Mouse (Mus musculus) adrenal gland (tissue): Measurements from ENCODE around the gene Cnnm3.

Experiments
- intact Hi-C: fragments of 180-260 bp; cut with DNase I; formaldehyde crosslinking; loops from one replicate; pipeline ENCODE4 v1.15.1; 2025
- long read RNA-seq, 2 experiments: library from polyadenylated mRNA; unstranded; transcript quantifications; one replicate each; pipeline ENCODE4 v2.0.0; 2020; ENCODE audit warnings: borderline replicate concordance in 1 of 2; ENCODE audit not compliant: insufficient replicate concordance in 1 of 2

Gene Cnnm3
- long read RNA-seq, experiment 1, partial matches to known transcripts: 0 of 2 reads
- long read RNA-seq, experiment 1, other reads (novel, unspliced or antisense): 2 of 2 reads
- long read RNA-seq, experiment 2, partial matches to known transcripts: 0 of 3 reads
- long read RNA-seq, experiment 2, other reads (novel, unspliced or antisense): 2 of 3 reads

GRCm38 (mm10) chr1:36511289-36512021 is at the start of gene Cnnm3:
Gene Cnnm3 (plus strand): TSS chr1:36511867.
- intact Hi-C loops: loop anchor here (2.0 kb wide), 1 partner anchor 27 kb away; the partner anchor contains the start of gene Gm42417

- intact Hi-C loops: no loop called here
Measured at GRCm38 (mm10) chr1:36465641-36466160, 46.0 kb upstream of the Cnnm3 start.

GRCm38 (mm10) chr1:36467446-36467845 is 44.2 kb upstream of the Cnnm3 start:
- intact Hi-C loops: no loop called here

GRCm38 (mm10) chr1:36469811-36470444 is 41.7 kb upstream of the Cnnm3 start:
- intact Hi-C loops: loop anchor here (10.0 kb wide), 1 partner anchor 105 kb away; the partner anchor contains the start of gene Kansl3

- intact Hi-C loops: loop anchor here (10.0 kb wide), 1 partner anchor 107 kb away; the partner anchor contains the start of gene Kansl3
Measured at GRCm38 (mm10) chr1:36471181-36472105, 40.2 kb upstream of the Cnnm3 start, which contains the start of gene Cnnm4. Gene Cnnm4 (plus strand): TSS chr1:36471620.

GRCm38 (mm10) chr1:36472106-36472440 is 39.6 kb upstream of the Cnnm3 start:
- intact Hi-C loops: loop anchor here (10.0 kb wide), 1 partner anchor 107 kb away; the partner anchor contains the start of gene Kansl3

- intact Hi-C loops: loop anchor here (10.0 kb wide), 1 partner anchor 108 kb away; the partner anchor contains the start of gene Kansl3
Measured at GRCm38 (mm10) chr1:36473211-36473780, 38.4 kb upstream of the Cnnm3 start.

GRCm38 (mm10) chr1:36474646-36475045 is 37.0 kb upstream of the Cnnm3 start:
- intact Hi-C loops: loop anchor here (10.0 kb wide), 1 partner anchor 110 kb away; the partner anchor contains the start of gene Kansl3

GRCm38 (mm10) chr1:36475480-36476110 is 36.1 kb upstream of the Cnnm3 start:
- intact Hi-C loops: loop anchor here (10.0 kb wide), 1 partner anchor 111 kb away; the partner anchor contains the start of gene Kansl3

- intact Hi-C loops: loop anchor here (10.0 kb wide), 1 partner anchor 112 kb away; the partner anchor contains the start of gene Kansl3
Measured at GRCm38 (mm10) chr1:36476426-36476825, 35.2 kb upstream of the Cnnm3 start.

- intact Hi-C loops: loop anchor here (10.0 kb wide), 1 partner anchor 114 kb away; the partner anchor contains the start of gene Kansl3
Measured at GRCm38 (mm10) chr1:36478343-36478795, 33.3 kb upstream of the Cnnm3 start.

GRCm38 (mm10) chr1:36479903-36480899 is 31.5 kb upstream of the Cnnm3 start:
- intact Hi-C loops: loop anchor here (10.0 kb wide), 1 partner anchor 115 kb away; the partner anchor contains the start of gene Kansl3

GRCm38 (mm10) chr1:36483825-36484224 is 27.8 kb upstream of the Cnnm3 start:
- intact Hi-C loops: no loop called here

- intact Hi-C loops: no loop called here
Measured at GRCm38 (mm10) chr1:36485080-36485479, 26.6 kb upstream of the Cnnm3 start.

- intact Hi-C loops: no loop called here
Measured at GRCm38 (mm10) chr1:36487111-36487510, 24.6 kb upstream of the Cnnm3 start.

GRCm38 (mm10) chr1:36489661-36490060 is 22.0 kb upstream of the Cnnm3 start:
- intact Hi-C loops: no loop called here

GRCm38 (mm10) chr1:36492416-36493139 is 19.1 kb upstream of the Cnnm3 start:
- intact Hi-C loops: no loop called here
